Mouse (Mus musculus) forebrain, embryonic 16.5 days (tissue): Measurements from ENCODE around the gene Spem2. TPM values are rescaled to one million over a fixed set of nuclear protein-coding genes. Genes with fewer than 3 reads are reported as not detected.
A peak's percentile ranks its signal among the peaks of the same experiment; 100 is the strongest.

Experiments used
- ATAC-seq: fragments of 200-750 bp; cut with Nextera tagmentation; 2 replicates; pipeline ENCODE4 v1.8.0; 2017; ENCODE audit warnings: mild to moderate bottlenecking, moderate library complexity
- H3K27ac ChIP-seq: fragments of 300-500 bp; sonication (generic); 2 replicates; pipeline ENCODE4 v1.5.1; 2014; ENCODE audit warnings: low read length, control low read depth
- H3K27me3 ChIP-seq: fragments of 300-500 bp; sonication (generic); replicated peaks from 2 replicates; pipeline ENCODE4 v1.6.1; 2014; ENCODE audit warnings: low read length; ENCODE audit not compliant: control insufficient read depth, insufficient read depth
- H3K36me3 ChIP-seq: fragments of 300-500 bp; sonication (generic); 2 replicates; pipeline ENCODE4 v1.6.1; 2014; ENCODE audit not compliant: control insufficient read depth, insufficient read depth
- H3K4me1 ChIP-seq: fragments of 300-500 bp; sonication (generic); replicated peaks from 2 replicates; pipeline ENCODE4 v1.6.1; 2014; ENCODE audit warnings: low read length; ENCODE audit not compliant: control insufficient read depth, insufficient read depth
- H3K4me2 ChIP-seq: fragments of 300-500 bp; sonication (generic); 2 replicates; pipeline ENCODE4 v1.6.1; 2014; ENCODE audit warnings: mild to moderate bottlenecking, low read length, control low read depth
- H3K4me3 ChIP-seq: fragments of 300-500 bp; sonication (generic); replicated peaks from 2 replicates; pipeline ENCODE4 v1.5.1; 2014; ENCODE audit warnings: mild to moderate bottlenecking, low read length, control low read depth
- H3K9ac ChIP-seq: fragments of 300-500 bp; sonication (generic); replicated peaks from 2 replicates; pipeline ENCODE4 v1.6.1; 2014; ENCODE audit warnings: low read depth, low read length, control low read depth
- H3K9me3 ChIP-seq: fragments of 300-500 bp; sonication (generic); 2 replicates; pipeline ENCODE4 v1.6.1; 2016; ENCODE audit warnings: low read length; ENCODE audit not compliant: control insufficient read depth
- WGBS: fragments of 180-500 bp; shearing (Covaris S2); extraction: QIAGEN DNeasy Blood & Tissue Kit; methylation state at CpG from one replicate; pipeline ENCODE4 v1.1.7; 2014; 5-methylcytosine and 5-hydroxymethylcytosine counted together
- polyA plus RNA-seq: library from polyadenylated mRNA; unstranded; fragments of >200 nt; fragmentation: Nextera tagmentation; extraction: Ambion mirVana; gene quantifications from 2 replicates; pipeline ENCODE4 v1.2.1, GENCODE M21; 2015

Gene Spem2
- polyA plus RNA-seq, 1 experiment from 2014 or later, result not detected

DNA sequence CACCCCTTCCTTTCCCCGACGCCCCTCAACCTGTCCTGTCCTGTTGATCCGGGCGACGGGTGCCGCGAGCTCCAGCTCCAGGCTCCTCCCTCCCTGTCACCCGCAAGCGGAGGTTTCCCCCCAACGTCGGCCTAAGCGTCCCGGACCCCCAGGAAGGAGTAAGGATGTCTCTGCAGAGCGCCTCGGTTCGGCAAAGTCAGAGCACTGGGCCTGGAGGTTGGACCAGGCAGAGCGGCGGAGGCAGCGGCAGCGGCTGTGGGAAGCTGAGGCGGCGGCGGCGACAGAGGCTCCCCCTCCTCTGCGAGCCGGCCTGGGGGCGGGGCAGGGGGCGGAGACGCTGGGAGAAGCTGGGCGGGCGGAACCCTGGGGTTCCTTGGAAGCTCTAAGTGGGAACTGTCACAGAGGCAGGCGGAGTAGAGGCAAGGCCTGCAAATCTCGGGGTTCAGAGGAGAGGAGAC is 15.6 kb downstream of the Spem2 start:
- Histone ChIP-seq H3K36me3 (no peaks in the 10 kb centered on the region), H3K4me2 (peak overlapping the region; percentile 83), H3K9me3 (no peaks in the 10 kb centered on the region), H3K4me1 (peaks cover 50% of the 10 kb centered on the region), H3K27me3 (peaks cover 19% of the 10 kb centered on the region), H3K9ac (peak overlapping the region; percentile 74), H3K4me3 (peak overlapping the region; percentile 76), H3K27ac (peak overlapping the region; percentile 61)
- under 1% methylated on average over 30 of the region's 33 CpGs for WGBS
- peak; percentile 44 for ATAC-seq

DNA sequence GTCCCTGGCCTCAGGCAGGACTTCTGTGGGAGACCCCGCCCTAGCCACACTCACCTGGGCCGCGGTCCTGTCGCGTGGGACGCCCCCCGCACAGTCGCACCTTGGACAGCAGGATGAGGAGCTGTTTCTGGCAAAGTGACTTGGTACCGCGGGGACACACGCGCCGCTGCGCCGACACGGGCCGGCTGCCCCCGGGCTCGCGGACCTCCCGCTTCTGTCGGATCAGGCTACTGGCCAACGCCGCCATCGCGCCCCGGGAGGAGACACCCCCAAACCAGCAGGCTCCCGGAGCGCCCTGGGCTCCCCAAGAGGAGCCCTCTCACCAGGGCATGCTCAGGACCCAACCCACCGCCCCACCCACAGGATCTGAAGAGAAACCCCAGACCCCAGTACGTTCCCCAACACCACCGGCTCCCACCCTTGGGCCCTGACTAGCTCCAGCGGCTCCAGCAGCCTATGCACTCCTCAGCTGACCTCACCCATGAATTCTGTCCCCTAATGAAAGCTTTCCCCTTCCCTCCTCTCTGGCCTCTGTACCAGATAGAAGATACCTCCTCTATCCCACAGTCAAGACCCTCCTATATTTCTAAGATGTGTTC is 16.8 kb downstream of the Spem2 start, which contains the start of gene Fgf11:
Gene Fgf11, minus strand, starts transcription at position 479 of the 599 bp plus-strand sequence.
- ATAC-seq, result no peak
- H3K27ac ChIP-seq, result peak within 1 kb of the TSS; percentile 98
- peak within 1 kb of the TSS; percentile 83 for H3K4me2 ChIP-seq
- no peaks in the 10 kb centered on the region for H3K9me3 ChIP-seq
- H3K4me3 ChIP-seq, result peak within 1 kb of the TSS; percentile 76
- peaks cover 19% of the 10 kb centered on the region for H3K27me3 ChIP-seq
- no peaks in the 10 kb centered on the region for H3K36me3 ChIP-seq
- peak within 1 kb of the TSS; percentile 79 for H3K9ac ChIP-seq
- H3K4me1 ChIP-seq, result peaks cover 50% of the 10 kb centered on the region
- 1% methylated on average over 33 of the region's 33 CpGs for whole genome bisulfite sequencing

DNA sequence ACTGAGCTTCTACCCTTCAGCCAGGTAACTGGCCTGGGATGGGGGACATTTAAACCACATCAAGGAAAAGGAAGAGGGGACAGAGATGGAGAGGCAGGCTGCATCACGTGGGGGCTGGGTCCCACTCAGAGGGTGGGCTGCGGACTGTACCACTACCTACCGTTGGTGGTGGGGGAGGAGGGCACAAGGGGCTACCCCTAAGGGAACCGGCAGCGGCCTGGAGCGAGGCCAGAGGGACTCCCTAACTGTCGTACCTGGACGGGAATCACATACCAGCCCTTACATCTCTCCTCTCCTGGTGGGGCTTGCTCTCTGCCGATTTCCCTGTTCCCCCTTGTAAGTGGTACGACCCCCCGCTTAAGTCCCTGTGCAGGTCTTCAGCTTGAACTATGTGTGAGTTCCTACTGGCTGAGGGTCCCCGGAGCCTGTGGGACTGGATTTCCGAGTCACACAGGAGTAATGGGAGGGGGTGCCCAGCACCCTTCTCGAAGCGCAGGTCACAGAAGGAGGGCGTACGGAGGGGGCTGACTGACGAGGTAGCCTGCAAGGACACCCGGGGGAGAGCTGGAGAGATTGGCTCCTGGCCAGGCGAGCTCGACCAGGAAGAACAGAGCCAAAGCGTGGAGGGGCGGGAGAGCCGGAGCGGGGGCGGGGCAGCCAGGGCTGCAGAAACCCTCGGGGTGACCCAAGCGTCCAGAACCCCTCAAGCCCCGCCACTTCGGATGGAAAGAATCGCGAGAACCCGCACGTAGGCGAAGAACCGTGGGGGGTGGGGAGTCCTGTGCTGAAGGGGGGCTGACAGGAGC is 17.7 kb downstream of the Spem2 start:
- H3K4me3 ChIP-seq, result peak overlapping the region; percentile 76
- peak overlapping the region; percentile 79 for H3K9ac ChIP-seq
- H3K4me1 ChIP-seq, result peaks cover 54% of the 10 kb centered on the region
- no peaks in the 10 kb centered on the region for H3K9me3 ChIP-seq
- no peaks in the 10 kb centered on the region for H3K36me3 ChIP-seq
- peak overlapping the region; percentile 98 for H3K27ac ChIP-seq
- peak; percentile 79 for ATAC-seq
- peaks cover 16% of the 10 kb centered on the region for H3K27me3 ChIP-seq
- H3K4me2 ChIP-seq, result peak overlapping the region; percentile 83
- WGBS, result under 1% methylated on average over 36 of the region's 36 CpGs

DNA sequence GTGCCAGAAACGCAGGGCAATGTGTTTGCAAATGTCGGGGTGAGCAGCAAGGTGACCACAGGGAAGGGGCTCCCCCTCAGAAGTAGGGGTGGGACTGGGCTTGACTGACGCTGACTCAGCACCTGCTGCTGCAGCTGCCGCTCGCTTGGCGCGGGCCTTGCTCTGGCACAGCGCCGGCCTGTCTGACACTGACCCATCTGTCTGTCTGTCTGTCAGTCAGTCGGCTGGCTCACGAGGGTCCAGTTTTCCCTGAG is 18.2 kb downstream of the Spem2 start:
- peaks cover 12% of the 10 kb centered on the region for H3K27me3 ChIP-seq
- peak overlapping the region; percentile 76 for H3K4me3 ChIP-seq
- no peaks in the 10 kb centered on the region for H3K36me3 ChIP-seq
- H3K4me2 ChIP-seq, result peak overlapping the region; percentile 83
- H3K9me3 ChIP-seq, result no peaks in the 10 kb centered on the region
- 1% methylated on average over 11 of the region's 11 CpGs for WGBS
- peak overlapping the region; percentile 79 for H3K9ac ChIP-seq
- H3K4me1 ChIP-seq, result peaks cover 56% of the 10 kb centered on the region
- H3K27ac ChIP-seq, result peak overlapping the region; percentile 98
- ATAC-seq, result peak; percentile 35; the same call in 1 of the 2 replicates

DNA sequence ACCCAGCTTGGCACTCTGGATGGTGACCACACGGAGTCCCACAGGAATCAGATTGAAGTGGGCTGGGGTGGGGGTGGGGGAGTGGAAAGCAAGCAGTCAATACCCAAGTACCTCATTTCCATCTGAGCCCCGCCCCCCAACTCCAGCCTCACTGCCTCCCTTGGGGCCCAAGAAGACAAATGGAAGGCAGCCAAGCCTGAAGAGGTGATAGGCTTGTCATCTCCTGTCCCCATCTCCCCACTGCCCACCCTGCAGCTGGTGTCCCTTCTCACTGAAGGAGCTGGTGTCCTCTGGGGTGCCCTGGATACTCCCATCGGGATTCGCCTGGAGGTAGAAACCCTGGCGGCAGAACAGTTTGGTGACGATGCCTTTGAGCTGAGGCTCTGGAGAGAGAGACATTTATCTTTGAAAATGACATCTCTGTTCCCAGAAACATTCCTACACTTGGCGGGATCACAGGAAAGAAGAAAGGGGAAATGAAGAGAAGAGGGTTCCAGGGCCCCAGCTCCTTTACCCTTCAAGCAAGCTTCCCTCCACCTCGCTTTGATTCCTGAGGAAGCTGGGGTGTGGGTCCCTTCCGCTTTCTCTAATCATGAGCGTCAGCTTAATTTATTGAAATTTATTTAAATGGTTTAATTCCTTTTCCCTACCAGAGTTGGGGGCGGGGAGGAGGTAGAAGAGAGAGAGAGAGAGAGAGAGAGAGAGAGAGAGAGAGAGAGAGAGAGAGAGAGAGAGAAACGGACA is 18.7 kb downstream of the Spem2 start:
- Histone ChIP-seq H3K4me3 (peak overlapping the region; percentile 76), H3K27ac (peak overlapping the region; percentile 98), H3K4me1 (peaks cover 55% of the 10 kb centered on the region), H3K9ac (peak overlapping the region; percentile 79), H3K27me3 (peaks cover 8% of the 10 kb centered on the region; the same call in 1 of the 2 replicates), H3K36me3 (no peaks in the 10 kb centered on the region), H3K4me2 (peak overlapping the region; percentile 83), H3K9me3 (no peaks in the 10 kb centered on the region)
- WGBS, result 15% methylated on average over 11 of the region's 12 CpGs
- no peak for ATAC-seq

DNA sequence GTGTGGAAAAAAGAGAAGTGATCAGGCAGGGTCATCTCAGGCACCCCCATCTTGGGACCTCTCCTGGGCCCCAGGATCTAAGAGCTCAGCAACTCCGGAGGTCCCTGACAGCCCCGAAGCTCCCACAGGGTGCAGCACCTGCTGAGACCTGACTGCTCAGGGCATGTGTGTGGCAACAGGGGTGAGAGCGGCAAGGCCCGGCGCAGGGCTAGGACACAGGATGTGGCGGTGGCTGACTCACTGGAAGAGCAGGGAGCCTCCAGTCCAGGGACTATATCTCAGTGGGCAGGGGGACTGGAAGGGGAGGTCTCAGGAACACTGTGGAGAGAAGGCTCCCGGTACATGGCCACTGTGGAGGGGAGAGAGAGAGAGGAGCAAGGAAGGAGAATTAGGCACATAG is 20.3 kb downstream of the Spem2 start:
- Histone ChIP-seq H3K27me3 (peaks cover 2% of the 10 kb centered on the region; the same call in 1 of the 2 replicates), H3K27ac (no peak overlapping the region), H3K4me3 (no peak overlapping the region), H3K36me3 (no peaks in the 10 kb centered on the region), H3K9me3 (no peaks in the 10 kb centered on the region), H3K4me2 (no peak overlapping the region), H3K4me1 (peaks cover 38% of the 10 kb centered on the region), H3K9ac (no peak overlapping the region)
- WGBS, result 77% methylated on average over 7 of the region's 7 CpGs
- no peak for ATAC-seq

DNA sequence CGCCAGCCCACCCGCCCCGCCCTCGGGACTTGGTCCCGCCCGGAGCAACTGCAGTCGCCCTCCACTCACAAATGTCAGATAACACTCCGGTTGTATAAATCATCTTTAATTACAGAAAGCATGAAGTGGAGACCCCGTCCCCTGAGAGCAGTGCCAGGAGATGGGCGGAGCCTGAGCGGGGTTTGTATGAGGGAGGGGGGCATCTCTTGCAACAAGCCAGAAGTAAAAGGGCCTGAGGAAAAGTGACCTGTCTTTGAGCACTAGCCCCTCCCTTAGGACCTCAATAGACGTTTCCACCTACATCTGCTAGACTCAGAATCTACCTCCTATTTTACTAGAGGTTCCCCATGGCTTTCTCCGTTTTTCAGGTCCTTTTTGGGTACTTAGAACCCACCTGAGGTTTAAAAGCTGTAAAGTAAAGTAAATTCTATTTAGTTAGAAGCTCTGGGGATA is 22.3 kb downstream of the Spem2 start:
- 4% methylated on average over 13 of the region's 13 CpGs for WGBS
- ATAC-seq, result no peak
- H3K9ac ChIP-seq, result no peak overlapping the region

DNA sequence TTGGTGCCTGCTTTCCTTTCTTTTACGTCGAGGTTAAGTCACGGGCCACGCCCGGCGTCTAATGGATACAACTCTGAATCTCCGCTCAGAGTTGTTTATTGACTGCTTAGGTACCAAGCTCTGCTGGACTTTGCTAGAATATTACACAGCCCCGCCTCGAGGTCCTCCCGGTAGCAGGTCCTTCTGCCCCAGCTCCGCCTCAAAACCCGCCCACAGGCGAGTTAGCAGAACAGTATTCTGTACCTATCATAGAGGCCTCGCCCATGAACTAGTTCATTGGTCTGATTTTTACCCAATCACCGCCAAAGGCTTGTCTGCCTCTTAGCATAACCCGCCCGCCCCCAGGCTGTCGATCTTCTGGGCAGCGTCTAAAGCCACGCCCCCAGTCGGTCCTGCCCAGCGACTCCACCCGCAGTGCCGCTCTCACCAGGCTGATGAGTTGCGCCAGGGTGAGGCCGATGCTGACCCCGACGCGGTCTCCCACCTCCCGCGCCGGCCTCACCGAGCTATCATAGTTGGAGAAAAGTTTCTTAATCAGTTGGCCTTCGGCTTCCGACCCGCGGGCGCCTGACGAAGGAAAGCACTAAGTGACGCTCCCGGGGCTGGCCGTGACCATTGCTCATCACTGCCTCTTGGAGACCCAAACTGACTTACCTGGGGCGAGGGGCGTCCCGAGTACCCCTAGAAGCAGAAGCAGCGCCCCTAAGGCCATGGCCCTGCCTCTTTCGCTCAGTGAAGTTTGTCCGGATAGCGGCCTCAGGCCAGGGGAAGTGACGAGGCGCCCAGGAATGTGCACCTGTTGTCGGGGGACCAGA is 22.9 kb downstream of the Spem2 start, which contains the start of gene Chrnb1:
Gene Chrnb1, minus strand, starts transcription at position 776 of the 815 bp plus-strand sequence.
- peak; percentile 95 for ATAC-seq
- peak within 1 kb of the TSS; percentile 87 for H3K4me2 ChIP-seq
- 2% methylated on average over 49 of the region's 52 CpGs for WGBS
- no peaks in the 10 kb centered on the region for H3K9me3 ChIP-seq
- peaks cover 4% of the 10 kb centered on the region; the same call in 1 of the 2 replicates for H3K27me3 ChIP-seq
- H3K4me1 ChIP-seq, result peaks cover 21% of the 10 kb centered on the region
- no peak within 1 kb of the TSS for H3K27ac ChIP-seq
- no peaks in the 10 kb centered on the region for H3K36me3 ChIP-seq
- peak within 1 kb of the TSS; percentile 53 for H3K4me3 ChIP-seq
- peak within 1 kb of the TSS; percentile 48 for H3K9ac ChIP-seq

More for the DNA sequence above, 22.3 kb downstream of the Spem2 start:
- Histone ChIP-seq H3K36me3 (no peaks in the 10 kb centered on the region), H3K4me3 (peak overlapping the region; percentile 53), H3K9me3 (no peaks in the 10 kb centered on the region), H3K4me2 (peak overlapping the region; percentile 87), H3K27ac (no peak overlapping the region), H3K27me3 (peaks cover 4% of the 10 kb centered on the region; the same call in 1 of the 2 replicates), H3K4me1 (peaks cover 21% of the 10 kb centered on the region)
